Mouse (Mus musculus) cerebellum, postnatal 10 days (tissue): ENCODE results near the gene Hoxa11.

ENCODE experiments used
- DNase-seq, 2 experiments: peaks; one replicate each; pipeline ENCODE4 v3.0.0; 2021; ENCODE audit warnings: mixed read lengths in 2 of 2

Hoxa11 gene

GRCm38 (mm10) chr6:52264106-52264790 is 18.6 kb upstream of the Hoxa11 start:
- peak in 1 of 2 experiments; percentile 25 for DNase-seq

GRCm38 (mm10) chr6:52263321-52263585 is 17.6 kb upstream of the Hoxa11 start:
- DNase-seq = no peak

DNA sequence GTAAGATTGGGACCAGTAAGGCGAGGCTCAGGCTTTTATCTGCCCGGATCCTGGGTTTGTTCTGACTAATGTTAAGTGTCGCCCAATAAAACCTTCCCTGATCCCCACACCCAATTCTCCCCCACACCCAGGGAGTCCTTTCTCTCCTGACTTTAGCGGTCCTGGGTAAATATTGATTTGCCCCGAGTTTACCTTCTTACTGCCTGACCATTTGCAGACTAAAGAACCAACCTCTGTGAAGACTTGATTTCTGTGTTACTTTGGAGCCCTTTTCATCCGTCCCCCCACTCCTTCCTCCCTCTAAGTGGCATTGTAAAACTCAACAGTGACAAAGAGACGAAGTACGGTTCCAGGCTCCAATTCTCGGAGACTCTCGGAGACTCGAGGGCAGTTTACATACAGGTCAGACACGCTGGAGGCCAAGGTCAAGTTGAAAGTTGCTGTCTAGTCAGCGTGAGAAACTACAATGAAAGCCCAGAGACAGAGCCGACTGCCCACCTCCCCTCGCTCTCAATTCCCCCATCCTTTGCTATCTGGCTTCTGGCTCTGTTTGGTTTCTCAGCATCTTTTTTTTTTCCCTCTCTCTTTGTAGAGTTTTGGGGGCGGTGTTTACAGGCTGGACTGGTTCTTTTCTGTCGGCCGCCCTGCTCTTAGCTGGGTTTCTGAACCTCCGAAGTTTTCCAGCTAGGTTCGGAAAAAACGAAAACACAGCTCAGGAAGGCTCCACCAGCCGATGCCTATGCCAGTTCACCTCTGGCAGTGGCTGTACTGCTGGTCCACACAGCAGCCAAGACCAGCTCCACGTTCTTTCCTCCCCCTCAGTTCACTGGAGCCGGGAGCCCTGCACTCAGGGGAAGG is 17.1 kb upstream of the Hoxa11 start:
- DNase-seq = peak in 1 of 2 experiments; percentile 49

DNA sequence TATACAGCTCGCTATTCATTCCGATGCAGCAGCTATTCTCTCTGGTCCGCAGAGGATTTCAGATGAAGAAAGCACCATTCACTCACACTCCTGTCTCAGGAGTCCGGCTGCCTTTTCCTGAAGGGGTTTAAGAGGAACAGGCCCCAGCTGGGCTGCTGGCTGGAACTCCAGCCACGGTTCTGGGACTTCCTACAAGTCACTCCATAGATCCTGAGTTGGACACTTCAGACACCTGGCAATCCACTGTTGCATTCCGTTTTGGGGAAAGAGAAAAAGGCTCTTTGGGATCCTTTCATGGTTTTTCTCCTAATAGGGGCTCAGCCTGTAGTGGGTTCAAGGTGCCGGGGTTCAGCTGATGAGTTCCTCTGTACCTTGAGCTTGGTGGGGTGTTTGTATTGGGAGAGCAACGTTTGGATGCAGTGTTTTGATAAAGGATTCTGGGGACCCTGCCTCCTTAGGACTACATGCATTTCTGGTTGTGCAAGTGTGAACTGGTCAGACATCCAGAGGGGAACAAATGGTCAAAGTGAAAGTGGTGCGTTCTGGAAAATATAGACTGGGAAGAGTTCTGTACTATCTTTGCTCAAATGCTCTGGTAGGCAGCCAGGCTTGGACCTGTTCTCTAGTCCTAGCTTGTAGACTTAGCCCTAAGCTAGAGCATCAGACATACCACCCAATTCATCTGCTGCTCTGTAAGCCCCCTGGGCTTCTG is 16.3 kb upstream of the Hoxa11 start:
- peak in 1 of 2 experiments; percentile 25 for DNase-seq

GRCm38 (mm10) chr6:52260654-52261575 is 15.3 kb upstream of the Hoxa11 start, which contains the start of gene Hoxa13:
TSS of gene Hoxa13 (minus strand) at chr6:52260880.
- DNase-seq = peak in 1 of 2 experiments; percentile 19

GRCm38 (mm10) chr6:52259811-52260261 is 14.2 kb upstream of the Hoxa11 start:
- peak in 1 of 2 experiments; percentile 37 for DNase-seq

- DNase-seq = peak in 1 of 2 experiments; percentile 48
These were observed 13.6 kb upstream of the Hoxa11 start for GRCm38 (mm10) chr6:52259081-52259790.

GRCm38 (mm10) chr6:52256956-52257355 is 11.3 kb upstream of the Hoxa11 start:
- peak; percentile 91 to 93 for DNase-seq

DNA sequence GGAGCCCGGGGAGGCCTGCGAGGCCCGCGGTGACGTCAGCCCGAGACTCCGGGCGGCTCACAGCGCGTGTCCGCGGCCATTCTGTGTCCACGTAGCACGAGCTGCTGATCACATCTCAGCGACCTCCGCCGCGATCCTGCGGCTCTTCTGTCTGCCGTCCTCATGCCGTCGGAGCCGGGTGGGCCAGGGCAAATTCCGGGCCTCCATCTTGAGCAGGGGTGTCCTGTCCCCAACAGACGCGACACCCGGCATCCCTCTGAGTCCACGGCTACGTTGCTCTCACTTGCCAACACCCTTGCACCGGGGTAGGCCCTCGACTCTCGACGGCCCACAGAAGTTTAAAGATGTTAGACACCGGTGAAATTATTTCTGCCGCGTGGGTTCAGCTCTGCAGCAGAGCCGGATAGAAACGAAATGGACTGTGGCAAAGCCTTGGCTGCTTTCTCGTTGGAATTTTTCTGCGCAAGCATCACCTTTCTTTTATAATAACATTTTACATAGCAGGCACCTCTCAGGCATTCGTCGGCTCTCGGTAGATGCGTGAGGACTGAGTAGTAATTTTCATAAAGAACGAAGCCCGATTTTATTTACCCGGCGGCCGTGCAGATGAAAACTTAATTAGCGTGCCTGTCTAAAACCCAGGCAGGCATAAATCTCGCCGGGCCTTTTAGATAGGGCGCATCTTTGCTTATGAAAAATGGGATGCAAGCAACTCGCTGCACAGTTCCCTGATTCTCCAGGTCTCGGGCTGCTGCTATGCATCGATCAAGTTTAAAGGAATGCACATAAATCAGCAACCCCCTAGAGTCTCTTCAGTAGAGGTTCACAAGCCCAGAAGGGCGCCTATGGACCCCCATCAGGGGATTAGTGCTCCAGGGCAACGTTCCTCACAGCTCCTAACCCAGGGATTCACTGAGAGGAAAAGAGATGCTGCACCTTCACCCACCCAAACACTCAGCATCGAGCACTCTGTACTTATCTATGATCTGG is 8.2 kb upstream of the Hoxa11 start:
- DNase-seq = peak in 1 of 2 experiments; percentile 62

GRCm38 (mm10) chr6:52252775-52253376 is 7.3 kb upstream of the Hoxa11 start:
- peak in 1 of 2 experiments; percentile 46 for DNase-seq

DNA sequence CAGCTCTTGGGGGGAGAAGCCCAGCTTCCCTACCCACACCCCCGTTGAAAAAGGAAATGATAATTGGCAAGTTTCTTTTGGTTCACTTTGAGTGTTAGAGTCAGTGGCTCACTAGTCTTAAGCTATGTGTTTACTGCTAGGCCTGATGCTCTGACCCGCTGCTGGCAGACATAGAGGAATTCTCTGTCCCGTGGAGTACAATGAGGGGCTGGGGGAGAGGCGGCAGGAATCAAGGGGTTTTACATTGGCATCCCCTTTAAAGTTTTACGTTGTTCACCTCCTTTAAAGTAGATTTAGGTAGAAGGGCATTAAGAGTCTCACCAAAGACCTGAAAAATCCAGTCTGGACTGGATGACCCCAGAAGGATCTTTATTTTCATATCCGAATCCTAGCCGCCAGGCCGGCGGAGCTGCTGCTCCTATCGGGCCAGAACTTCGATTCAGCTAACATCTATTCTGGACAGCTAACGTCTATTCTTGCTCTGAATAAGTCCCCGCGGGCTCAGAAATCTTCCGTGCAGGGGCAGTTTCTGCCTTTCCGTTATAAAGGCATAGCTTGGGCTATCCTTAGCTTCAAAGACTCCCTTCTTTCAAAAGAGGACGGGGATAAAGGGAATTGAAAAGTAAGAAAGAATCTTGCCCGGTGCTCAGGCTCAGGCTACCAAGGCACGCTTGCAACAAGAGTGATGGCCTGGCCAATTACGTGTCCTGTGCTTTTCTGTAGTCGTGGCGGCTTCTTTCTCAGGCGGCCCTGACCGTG is 6.6 kb upstream of the Hoxa11 start:
- no peak for DNase-seq

- DNase-seq = no peak
These were observed 5.7 kb upstream of the Hoxa11 start for GRCm38 (mm10) chr6:52251177-52251879.

DNA sequence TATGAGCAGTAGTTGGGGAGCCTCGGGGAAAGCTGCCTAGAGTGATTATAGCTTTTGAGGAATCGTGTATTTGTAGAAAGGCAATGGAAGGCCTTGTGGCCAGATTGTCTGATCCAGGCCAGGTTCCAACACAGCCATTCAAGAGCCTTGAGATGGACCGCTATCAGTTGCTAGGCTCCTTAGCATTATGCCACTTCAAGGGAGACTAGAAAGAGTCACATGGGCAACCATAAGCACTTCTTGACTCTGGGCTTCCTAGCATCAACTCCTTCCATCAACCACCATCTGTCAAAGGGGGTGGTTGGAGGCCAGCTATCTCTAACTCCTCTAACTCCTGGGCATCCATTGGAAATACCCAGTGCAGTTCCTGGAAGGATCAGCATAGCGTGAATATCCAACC is 4.2 kb upstream of the Hoxa11 start:
- DNase-seq = no peak

DNA sequence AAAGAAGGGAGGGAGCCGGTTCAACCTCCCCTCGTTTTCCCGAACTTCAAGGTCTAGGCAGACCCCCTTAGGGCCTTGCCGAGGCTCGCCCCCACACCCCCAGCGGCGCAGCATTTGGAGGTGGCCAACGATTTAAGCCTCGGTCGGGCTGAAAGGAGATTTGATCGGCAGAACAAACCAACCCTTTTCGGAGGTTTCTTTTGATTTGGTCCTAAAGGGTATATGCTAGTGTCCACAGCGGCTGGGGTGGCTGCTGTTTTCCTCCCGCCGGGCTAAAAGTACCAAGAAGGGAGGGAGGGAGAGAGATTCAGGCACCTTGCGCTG is 3.8 kb upstream of the Hoxa11 start:
- no peak for DNase-seq

DNA sequence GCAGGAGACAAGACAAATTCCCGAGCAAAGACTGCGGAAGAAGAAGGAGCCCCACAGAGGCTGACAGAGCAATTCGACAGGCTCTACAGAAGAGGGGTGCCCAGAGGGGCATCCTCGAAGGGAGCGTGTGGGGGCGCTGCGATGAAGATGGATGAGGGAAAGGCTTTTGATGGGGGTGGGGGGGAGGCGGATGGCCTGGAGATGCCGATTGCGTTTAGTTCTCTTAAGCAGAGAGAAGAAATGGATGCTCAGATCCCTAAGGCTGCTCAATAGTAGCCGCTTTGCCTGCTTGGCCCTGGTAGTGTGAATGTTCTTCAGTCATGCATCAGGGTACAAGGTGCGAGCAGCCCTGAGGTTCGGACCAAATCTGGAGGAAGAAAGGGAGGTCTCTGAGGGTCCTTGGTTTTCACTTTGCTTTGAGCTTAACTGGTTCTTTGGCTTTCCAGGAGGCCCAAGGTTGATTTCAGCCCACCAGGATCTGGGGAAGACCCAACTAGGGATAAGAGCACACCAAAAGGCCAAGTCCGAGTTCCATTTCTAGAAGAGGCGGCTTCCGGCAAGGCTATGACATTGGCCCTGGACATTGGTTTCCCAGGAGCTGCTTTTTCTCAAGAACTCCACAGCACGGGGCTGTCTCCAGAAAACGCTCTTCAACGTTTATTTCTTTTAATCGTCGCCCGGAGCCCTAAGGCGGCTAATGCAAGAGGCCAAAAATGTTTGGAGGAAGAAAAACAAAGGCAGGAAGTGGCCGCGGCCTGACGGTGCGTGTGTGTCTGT is 3.2 kb upstream of the Hoxa11 start:
- DNase-seq = no peak

DNA sequence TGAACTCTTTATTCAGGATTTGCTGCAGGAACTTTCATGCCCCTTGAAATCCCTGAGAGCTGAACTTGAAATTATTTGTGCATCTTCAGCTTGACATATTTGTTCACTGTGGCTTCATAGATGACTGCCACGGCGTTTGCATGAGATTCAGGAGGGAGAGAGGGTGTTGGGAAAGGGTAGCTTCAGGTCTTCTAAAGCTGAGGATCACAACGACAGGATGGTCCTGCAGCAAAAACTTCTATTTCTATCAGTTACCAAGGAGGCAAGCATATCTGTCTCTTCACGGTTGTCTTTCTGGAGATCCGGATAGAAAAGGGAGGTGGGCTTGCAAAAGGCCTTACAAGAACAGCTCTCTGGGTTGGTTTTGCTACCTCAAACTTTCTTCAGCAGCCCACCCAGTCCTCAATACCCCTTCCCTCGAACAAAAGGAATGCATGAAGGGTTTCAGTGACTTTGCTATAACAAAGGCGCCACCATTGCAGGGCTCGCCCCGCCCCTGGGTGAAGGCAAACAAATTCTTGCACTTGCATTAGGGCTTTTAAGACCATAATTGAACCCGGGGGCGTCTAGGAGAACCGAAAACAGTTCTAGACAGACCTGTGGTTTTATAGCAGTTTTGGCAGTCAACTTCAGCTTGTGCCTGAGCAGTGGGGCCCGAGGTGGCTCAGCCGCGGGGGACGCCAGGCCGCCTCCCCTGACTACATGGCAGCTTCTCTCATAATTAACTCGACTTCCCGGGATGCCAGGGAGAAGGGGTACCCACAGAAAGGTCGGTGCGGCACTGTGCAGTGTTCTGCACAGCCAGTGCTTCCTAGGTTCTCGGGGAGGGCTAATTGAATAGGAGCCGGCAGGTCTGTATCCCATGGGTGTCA is 2.4 kb upstream of the Hoxa11 start:
- DNase-seq = no peak

DNA sequence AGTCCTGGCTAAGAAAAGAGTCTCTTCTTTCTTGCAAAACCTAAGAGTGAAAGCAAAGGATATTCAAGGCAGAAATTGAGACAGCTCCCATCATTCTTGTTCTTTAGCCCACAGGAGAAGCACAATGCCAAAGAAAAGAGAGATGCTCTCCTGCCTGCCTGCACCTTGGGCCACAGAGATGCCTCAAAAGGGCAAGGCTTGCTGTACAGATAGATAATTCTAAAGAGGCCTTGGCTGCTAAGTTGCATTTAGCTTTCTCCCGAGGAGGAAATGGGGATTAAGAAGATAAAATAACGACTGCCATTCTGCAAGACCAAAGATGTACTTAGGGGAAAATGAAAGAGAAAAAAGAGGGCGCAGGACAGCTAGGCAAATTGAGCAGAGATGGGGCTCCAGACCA is 1.3 kb upstream of the Hoxa11 start:
- no peak for DNase-seq
